Mouse (Mus musculus) adipose tissue, adult 10 weeks (tissue): ENCODE results near the gene Gpr33. TPM values are rescaled to one million over a fixed set of nuclear protein-coding genes. Genes with fewer than 3 reads are reported as not detected.

ENCODE experiments used
- polyA plus RNA-seq: library from polyadenylated mRNA; stranded (reverse); fragments of 350-450 nt; fragmentation: Illumina TruSeq; extraction: RNeasy Lipid Tissue Mini Kit (QIAGEN cat#74804); gene quantifications from one replicate; pipeline ENCODE4 v1.2.3, GENCODE M21; 2014; ENCODE audit warnings: low read depth, low replicate concordance

Gpr33 gene
- 0.30 TPM for polyA plus RNA-seq

DNA sequence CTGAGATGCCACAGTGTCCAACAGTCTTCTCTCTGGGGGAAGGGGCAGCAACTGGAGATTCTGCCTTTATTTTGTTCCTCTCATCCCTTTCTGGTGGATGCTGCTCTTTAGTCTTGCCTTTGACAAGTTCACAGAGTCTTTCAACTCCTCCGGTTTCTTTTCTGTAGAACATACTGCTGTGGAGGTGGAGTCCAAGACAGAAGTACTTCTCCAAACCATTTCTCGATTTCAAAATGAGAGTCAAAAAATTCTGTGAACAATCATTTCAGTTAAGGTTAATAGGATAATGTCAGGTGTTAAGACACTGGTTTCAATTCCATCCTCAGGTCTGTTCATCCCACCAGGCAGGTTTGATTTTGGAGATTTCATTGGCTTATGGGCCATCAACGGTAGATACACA is at the start of gene Gpr33:
TSS of gene Gpr33 (minus strand) at position 101 of the 400 bp plus-strand sequence.

DNA sequence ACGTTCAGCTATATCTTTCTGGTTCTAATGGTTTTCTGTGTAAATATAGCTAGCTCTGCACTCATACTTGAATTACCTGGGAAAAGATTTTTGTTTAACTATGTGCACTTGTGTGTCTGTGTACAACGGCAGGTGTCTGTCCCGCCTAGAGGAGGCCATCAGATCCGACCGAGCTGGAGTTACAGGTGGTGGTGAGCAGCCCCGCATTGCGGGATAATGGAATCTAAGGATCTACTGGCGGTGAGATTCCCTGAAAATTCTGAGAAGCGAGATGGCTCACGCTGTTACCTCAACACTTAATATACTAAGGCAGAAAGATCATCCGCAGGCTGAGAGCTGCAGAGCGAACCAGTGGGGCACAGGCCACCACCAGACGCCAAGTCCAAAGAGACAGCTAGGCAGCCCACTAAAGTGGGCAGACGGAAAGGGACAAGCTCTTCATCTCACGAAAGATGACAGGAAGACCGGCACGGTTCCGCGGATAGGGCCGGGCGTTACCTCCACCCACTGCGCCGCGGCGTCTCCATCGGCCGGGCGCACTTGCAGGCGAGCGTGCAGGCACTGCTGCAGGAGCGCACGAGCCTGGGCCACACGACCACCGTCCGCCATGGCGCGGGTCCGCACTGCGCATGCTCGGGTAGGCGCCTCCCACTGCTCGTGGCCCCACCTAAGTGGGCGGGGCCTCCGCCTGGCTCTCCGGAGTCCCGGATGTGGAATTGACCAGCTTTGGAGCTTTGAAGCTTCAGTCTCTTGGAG is 21.8 kb downstream of the Gpr33 start, which contains the start of gene Dtd2:
TSS of gene Dtd2 (minus strand) at position 625 of the 756 bp plus-strand sequence.

Other genes starting within 250 kb of the Gpr33 start
- gene Hectd1, start 198.5 kb downstream of the Gpr33 start, polyA plus RNA-seq: 37.3 TPM
- gene Heatr5a, start 56.7 kb downstream of the Gpr33 start, polyA plus RNA-seq: 11.1 TPM
- gene Dtd2, start 21.6 kb downstream of the Gpr33 start, polyA plus RNA-seq: 12.4 TPM
- gene Nubpl, start 69.7 kb upstream of the Gpr33 start, polyA plus RNA-seq: 8.0 TPM